Mouse (Mus musculus): ENCODE measurements around the gene Arhgef3.

Arhgef3 gene

DNA sequence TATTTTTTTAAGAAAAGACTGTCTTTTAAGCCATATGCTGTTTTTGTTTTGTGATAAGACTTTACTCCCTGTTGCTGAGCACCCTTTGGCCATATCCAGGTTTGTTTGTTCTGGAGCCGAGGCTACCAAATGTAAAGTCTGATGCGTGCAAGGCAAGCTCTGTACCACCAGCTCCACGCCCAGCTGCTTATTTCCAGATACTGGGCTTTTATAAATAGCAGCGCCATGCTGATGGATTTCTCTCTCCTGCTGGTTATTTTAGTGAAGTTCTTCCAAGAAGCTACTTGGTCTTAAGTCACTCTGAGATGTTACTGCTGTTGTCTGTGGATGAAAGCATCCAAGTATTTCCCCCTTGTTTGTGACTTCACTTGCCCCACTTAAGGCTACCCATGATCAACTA, 254.8 kb downstream of the Arhgef3 start:
- DNase-seq (ENCODE audit: low read depth, low spot score): no peak

DNA sequence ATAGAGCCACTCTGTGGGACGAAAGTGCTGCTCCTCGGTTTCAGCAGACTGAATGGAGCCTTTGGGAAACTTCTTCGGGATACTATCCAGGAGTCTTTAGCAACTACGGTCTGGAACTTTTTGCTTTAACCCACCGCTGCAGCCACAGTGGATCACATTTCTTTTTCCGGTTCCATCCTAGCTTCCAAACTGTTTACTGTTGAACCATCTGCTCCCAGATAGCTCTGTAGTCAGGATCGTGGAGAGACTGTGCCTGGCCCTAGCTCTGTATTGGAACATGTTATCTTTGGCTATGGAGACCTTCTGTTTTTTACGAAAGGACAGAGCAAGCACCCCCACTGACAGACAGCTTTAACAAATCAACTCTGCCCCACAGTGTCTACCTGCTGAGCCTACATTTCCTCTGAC, 257.0 kb downstream of the Arhgef3 start:
- peak; percentile 32 for DNase-seq (ENCODE audit: low read depth, low spot score)

DNA sequence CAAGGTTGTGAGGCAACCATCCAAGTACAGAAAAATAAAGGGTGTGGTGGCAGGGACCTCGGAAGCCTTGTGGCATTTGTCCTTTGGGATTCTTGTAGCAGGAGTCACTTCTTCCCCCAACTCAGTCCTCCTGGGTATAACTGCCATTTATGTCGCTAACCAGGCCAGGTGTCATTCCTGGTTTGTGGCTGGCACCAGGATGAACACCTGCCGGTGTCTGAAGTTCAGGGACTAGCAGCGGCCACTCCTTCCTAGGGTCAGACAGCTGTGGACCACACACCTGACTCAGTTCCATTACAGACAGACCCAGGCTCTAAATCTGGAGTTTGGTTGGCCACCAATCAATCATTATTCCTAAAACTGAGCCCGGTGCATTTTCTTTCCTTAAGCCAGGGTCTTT, 258.8 kb downstream of the Arhgef3 start:
- DNase-seq (ENCODE audit: low read depth, low spot score): no peak

DNA sequence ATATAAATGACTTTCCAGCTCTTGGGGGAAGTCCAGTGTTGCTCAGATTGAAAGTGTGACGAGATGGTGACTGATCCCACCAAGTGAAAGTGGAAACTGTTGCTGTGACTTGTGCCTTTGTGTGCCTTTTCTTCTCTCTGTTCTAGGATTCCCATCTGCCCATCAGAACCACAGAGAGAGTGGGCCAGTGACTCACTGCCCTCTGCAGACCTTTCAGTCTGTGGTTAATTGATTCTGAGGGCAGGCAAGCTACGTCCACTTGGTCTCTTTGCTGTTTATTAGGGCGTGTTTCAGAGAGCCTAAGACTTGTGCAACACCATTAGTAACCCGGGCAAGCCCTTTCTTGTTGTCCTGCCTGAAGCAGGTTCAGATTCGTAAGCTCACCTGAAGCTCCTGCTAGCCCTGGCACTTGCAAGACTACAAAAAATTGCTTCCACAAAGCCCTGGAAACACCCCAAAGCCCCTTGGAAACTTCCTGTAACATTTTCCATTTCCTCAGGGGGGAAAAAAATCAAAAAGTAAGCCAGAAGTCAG, 261.5 kb downstream of the Arhgef3 start:
- no peak for DNase-seq (ENCODE audit: low read depth, low spot score)

DNA sequence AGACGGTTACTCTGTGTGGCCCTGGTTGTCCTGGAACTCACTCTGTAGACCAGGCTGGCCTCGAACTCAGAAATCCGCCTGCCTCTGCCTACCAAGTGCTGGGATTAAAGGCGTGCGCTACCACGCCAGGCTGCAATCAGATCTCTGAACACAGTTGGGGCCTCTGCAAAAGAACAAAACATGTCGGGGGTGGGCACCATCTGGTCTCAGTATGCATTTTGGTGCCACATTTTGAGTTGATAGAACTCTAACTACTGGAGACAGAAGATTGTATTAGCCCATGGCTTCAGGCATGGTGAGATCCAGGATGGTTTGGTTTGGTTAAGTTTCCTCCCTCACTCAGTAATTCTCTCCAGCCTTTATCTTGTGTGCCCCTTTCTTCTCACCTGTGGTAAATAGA, 264.0 kb downstream of the Arhgef3 start:
- no peak for DNase-seq (ENCODE audit: low read depth, low spot score)

DNA sequence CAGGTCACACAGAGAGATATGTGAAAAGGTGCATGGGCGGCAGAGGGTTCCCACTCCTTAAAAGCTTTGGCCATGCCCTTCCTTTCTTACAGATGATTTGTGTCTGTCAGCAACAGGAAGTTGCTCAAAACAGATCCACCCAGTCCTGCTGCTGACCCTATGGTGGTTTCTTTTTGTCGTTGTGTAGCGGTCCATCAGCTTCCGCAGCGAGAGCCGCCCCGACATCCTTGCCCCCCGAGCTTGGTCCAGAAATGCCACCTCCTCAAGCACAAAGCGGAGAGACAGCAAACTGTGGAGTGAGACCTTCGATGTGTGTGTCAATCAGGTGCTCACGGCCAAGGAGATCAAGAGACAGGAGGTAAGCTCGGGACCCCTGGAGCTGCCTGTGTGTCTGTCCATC, 264.7 kb downstream of the Arhgef3 start:
- DNase-seq (ENCODE audit: low read depth, low spot score): no peak

DNA sequence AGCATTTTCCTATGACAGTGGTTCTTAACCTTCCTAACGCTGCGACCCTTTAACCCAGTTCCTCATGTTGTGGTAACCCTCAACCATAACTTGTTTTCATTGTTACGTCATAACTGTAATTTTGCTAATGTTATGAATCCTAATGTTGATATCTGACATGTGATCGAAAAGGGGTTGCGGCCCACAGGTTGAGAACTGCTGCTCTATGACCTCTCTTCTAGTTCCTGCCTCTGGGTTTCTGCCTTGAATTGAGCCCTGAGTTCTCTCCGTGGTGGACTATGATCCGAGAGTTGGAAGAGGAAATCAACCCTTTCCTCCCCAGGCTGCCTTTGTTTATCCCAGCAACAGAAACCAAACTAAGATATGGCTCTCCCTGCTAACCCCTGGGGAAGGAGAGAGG, 266.8 kb downstream of the Arhgef3 start:
- DNase-seq (ENCODE audit: low read depth, low spot score): no peak

DNA sequence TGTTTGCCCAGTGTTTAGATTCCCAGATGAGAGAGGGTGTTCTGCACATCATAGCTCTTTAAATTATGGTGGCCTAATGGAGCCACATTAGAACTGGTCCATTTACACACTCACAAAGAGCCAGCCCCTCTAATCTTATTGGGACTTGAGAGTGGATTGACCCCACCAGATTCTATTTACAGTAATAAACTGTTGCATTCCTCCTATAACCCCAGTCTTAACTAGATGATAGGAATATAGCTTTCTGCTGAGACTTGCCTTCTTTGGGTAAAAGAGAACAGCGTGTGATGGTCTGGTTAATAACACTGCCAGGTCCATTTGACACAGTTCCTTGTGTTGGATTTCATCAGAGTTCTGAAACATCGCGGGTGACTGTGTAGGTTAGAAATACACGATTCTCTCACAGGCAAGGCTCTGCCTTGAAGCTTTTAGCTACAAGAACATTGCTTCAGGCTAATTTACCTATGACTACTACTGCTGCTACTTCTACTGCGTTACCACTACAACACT, 268.7 kb downstream of the Arhgef3 start:
- DNase-seq (ENCODE audit: low read depth, low spot score): no peak

DNA sequence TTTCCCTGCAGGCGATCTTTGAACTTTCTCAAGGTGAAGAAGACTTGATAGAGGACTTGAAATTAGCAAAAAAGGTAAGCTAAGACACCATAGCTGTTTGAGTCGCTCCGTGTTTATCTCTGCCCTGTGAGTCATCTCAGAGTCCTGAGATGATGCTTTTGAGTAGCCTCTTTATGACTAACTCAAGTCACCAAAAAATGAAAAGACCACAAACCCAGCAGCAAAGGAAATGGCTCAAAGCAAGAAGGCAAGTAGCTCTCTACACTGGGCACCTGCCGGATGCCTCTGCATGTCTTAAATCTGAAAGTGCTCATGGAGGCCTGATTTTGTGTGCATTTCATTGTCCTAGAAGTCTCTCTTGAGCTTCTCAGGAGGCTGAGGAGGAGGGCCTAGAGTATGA, 269.4 kb downstream of the Arhgef3 start:
- DNase-seq (ENCODE audit: low read depth, low spot score): no peak

DNA sequence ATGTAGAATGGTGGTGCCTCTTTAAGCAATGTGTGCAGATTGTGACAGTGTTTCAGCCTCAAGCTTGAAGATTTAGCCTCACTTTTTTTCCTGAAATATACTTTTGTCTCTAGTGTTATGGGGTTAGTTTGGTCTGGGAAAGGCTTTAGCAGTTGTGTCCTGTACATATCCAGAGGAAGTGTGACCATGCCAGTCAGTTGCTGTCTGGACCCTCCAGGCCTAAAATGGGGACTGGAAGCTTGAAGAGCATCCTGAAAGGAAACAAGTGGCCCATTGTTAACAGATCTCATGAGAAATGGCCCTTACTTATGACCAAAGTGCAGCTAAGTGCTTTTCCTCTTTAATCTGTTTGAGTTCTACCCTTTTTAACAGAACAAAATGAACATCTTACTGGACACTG, 273.9 kb downstream of the Arhgef3 start:
- DNase-seq (ENCODE audit: low read depth, low spot score): no peak

DNA sequence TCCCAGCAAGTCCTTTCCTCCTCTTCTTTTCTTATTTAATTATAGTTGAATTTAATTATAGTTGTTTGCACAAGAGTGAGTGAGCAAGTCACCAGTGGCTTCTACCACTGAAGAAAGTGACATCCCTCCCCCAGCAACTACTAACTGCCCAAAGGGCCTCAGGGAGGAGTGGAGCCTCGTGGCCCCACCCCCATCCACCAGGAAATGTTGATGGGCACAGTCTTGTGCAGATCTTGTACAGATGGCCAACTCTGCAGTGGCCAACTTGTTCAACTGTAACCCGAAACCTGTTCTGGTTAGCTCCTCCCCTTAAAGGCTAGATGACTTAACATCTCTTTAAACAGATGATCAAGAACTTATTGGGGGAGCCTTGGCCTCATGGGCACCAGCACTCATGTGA, 275.0 kb downstream of the Arhgef3 start:
- no peak for DNase-seq (ENCODE audit: low read depth, low spot score)

DNA sequence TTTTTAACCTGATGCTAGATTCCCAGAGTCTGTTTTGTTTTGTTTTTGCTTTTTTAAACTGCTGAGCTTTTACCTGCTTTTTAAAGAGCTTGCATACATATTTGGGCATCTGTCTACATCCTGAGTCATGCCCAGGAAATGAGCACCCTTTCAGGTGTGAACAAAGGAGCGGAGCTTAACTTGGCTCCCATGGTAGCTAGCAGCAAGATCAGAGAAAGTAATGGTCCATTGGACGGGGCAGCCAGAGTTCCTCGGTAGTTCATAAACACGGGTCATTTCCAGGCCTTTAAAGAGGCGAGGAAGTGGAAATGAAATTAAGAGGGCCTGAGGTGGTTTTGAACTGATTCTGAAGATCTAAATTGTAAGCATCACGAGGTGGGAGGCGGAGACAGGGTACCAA, 276.0 kb downstream of the Arhgef3 start:
- no peak for DNase-seq (ENCODE audit: low read depth, low spot score)

DNA sequence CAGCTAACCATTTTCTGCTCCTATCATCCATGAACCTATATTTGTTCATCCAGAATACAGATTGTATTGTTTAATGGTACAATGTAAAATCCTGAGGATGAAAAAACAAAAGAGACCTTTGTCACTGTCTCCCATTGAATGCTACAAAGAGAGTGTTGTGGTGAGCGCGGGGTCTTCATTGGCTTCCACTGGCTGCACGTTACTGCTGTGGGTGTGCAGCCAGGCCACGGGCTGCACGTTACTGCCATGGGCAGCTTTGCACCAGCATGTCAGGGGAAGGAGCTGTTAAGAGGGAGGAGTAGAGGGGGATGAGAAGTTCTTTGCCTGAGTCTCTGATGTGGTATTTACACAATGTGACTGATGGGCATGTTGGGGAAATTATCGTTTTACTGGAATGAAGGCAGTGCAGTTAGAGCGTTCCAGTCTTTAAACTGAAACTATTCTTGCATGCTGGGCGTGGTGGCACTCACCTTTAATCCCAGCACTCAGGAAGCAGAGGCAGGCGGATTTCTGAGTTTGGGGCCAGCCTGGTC, 277.1 kb downstream of the Arhgef3 start:
- DNase-seq (ENCODE audit: low read depth, low spot score): no peak

DNA sequence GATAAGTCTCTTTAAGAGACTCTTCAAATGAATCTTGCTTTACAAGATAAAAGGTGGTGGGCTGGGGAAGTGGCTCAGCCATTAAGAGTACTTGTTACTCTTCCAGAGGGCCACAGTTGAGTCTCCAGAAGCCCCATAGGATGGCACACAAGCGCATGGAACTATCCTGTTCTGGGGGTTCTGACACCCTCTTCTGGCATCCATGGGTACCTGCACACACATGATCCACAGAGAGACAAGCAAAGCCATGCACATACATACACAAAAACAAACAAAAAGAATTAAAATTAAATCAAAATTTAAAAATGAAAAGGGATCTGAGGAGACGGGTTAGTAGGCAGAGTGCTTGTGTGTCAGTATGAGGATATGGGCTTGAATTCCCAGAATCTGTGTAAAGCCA, 278.0 kb downstream of the Arhgef3 start:
- no peak for DNase-seq (ENCODE audit: low read depth, low spot score)

DNA sequence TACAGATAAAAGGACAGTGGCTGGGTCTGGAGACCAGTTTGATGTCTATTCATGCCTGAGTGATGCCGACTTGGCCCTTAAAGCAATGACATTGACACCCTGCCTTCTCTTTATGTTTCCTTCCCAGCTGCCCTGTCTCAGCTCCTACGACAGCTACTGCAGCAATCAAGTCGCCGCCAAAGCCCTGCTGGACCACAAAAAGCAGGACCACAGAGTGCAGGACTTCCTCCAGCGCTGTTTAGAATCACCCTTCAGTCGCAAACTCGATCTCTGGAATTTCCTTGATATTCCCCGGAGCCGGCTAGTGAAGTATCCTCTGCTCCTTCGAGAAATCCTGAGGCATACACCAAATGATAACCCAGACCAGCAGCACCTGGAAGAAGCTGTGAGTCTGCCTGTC, 279.1 kb downstream of the Arhgef3 start:
- no peak for DNase-seq (ENCODE audit: low read depth, low spot score)

DNA sequence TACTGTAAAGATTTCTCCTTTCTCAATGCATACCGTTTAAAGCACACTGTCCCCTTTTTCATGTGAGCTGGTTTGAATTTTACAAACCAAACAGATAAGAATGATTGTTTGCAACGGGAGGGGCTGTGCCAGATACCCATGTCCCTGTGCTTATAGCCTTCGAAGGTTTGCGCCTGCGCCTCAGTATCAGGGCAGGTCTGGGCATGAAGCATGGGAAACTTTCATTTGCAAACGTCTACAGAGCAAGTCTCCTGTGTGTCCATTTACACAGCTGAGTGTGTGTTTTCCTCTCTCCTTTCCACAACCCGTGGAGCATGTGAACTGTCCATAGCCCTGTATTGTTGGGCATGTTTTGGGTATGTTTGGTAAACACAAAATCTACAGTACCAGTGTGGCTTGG, 281.7 kb downstream of the Arhgef3 start:
- DNase-seq (ENCODE audit: low read depth, low spot score): no peak

DNA sequence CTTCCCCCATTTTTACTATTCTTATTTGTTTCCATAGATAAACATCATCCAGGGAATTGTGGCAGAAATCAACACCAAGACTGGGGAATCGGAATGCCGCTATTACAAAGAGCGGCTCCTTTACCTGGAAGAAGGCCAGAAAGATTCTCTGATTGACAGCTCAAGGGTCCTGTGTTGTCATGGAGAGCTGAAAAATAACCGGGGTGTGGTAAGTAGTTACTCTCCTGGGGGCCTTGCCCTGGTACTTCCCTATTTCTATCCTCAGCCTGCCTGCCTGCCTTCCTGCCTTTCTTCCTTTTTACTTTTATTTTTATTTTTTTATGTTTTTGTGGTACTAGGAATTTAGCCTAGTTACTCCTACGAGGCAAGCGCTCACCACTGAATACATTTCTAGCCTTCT, 282.8 kb downstream of the Arhgef3 start:
- DNase-seq (ENCODE audit: low read depth, low spot score): no peak

DNA sequence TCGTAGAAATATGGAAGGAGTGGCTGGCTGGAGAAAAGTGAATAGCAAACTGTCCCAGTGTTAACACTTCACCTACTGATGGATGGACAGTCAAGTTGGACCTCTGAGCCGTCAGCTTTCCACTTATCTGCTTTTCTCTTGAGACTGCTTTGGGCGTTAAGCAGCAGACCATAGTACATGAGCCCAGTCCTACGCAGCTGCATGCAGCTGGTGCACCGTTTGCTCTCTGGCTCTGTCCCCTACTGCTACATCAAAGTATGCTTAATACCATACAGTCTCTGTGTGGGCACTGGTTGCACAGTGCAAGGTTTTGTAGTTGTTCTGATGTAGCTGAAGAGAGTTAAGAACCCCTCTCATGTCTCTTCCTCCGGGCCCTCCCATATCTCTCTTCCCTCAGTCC, 285.8 kb downstream of the Arhgef3 start:
- no peak for DNase-seq (ENCODE audit: low read depth, low spot score)

DNA sequence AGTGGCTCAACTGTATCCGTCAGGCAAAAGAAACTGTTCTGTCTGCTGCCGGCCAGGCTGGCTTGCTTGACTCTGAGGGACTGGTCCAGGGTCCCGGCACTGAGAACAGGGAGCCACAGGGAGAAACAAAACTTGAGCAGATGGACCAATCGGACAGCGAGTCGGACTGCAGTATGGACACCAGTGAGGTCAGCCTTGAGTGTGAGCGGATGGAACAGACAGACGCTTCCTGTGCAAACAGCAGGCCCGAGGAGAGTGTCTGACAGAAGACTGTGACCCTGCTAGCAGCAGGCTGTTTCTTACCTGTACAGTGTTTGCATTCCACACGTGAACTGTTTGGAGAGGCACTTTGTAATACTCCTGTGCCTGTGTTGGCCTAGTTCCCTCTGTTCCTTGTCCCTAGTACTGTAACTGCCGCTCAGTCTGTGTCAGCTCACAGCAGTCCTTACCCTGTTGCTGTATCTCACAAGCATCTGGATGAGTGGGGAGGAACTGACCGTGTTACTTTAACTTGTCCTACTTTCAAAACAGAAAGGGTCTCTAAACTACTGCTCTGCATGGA, 287.1 kb downstream of the Arhgef3 start:
- no peak for DNase-seq (ENCODE audit: low read depth, low spot score)

DNA sequence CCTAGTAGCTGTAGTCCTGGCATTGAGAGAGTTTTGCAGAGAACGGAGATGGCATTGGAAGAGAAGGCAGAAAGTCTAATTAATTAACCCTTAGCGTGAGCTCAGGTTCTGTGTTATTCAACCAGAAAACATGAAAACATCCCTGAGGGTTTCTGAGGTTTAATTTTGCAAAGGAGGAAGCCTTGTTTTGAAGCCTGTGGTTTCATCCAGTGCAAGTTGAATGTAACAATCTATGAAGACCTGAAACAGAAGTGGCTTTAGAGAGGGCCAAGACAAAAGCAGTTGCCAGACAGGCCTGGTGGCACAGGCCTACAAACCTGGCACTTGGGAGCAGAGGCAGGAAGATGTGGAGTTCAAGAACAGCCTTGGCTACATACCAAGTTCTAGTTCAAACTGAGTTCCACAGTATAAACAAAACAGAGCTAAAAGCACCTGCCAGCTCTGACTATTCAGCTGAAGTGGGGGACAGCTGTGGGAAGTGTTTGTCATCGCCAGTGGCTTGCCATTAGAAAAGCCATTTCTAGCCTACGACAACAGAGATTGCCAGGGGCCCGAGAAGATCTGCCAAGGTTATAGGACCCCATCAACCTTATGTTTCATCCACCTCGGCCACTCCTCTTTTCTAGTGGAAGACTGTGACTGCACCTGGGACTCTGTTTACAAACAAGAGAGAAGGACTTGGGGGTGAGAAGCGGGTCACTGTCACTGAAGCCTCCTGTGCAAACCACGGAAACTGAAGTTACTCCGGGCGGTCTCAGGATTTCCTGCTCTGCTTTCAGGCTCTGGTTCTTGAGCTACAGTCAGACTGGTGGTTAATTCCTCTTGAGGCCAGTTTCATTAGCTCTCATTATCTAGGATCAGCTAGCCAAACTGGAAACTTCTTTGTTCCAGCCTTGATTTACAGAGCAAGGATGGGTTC, 287.9 kb downstream of the Arhgef3 start:
- DNase-seq (ENCODE audit: low read depth, low spot score): no peak

DNA sequence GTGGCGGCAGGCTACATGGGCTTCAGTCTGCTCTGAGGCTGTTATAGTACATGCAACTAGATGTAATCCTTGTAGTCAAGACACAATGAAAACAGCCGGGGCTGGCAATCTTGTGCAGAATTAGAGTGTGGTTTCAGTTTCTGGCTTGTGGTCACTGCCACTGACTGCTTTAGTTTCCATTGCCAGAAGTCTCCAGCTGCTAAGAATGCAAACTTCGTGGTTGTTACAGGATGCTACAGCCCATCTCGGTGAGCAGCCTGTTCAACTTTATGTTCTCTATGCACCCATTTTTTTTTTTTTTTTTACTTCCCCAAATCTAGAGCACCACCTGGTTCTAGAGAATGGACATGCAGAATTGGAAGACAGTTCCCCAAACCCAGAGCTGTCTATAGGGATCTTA, 290.8 kb downstream of the Arhgef3 start:
- peak; percentile 55 for DNase-seq (ENCODE audit: low read depth, low spot score)

DNA sequence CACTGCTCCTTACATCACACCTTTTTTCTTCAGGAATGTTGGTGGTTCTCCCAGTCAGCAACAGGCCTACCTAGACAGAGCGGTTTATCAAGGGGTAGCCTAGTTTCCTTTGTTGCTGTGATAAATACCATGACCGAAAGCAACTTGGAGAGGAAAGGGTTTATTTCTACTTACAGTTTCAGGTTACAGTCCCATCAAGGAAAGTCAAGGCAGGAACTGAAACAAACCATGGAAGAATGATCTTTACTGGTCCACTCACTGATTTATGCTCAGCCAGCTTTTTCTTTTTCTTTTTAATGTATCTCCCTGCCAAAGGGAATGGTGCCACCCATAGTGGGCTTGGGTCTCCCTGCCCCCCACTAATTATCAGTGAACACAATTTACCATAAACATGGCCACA, 291.2 kb downstream of the Arhgef3 start:
- DNase-seq (ENCODE audit: low read depth, low spot score): no peak

DNA sequence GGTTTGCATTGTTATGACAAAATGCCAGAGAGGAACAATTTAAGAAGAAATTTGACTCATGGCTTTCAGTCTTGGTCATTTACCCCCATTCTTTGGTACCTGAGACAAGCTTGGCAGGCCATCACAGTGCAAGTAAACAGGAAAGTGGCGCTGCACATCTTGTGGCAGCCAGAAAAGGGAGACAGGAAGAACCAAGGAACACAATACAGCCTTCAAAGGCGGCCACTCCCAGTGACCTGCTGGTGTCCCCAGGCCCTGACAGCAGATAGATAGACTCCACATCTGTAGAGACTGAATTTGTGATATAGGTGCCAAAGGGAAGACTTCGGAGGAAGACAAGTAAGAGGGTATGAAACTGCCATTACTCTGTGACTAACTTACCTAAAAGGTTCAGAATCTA, 293.5 kb downstream of the Arhgef3 start:
- DNase-seq (ENCODE audit: low read depth, low spot score): no peak
